Mouse (Mus musculus): Measurements from ENCODE around the gene Tomm34. TPM values are rescaled to one million over a fixed set of nuclear protein-coding genes. Genes with fewer than 3 reads are reported as not detected.

Gene Tomm34
- polyA plus RNA-seq, 1 experiment from 2014 or later = 55.8 TPM

- H3K4me3 ChIP-seq (ENCODE audit: low read depth, low read length) = no peak overlapping the region
- no peak overlapping the region for H3K27ac ChIP-seq (replicated peaks; ENCODE audit: low read depth, low read length)
- H3K27me3 ChIP-seq (replicated peaks; ENCODE audit: control insufficient read depth, insufficient read depth, low read length) = no peaks in the 10 kb centered on the region
- peaks cover 88% of the 10 kb centered on the region for H3K36me3 ChIP-seq (ENCODE audit: control insufficient read depth, insufficient read depth, low read length)
- H3K4me1 ChIP-seq (ENCODE audit: control insufficient read depth, insufficient read depth, low read length) = no peaks in the 10 kb centered on the region
- DNase-seq (ENCODE audit: low spot score) = no peak
- WGBS = 86% methylated on average over 16 of the region's 19 CpGs
- no peak overlapping the region for H3K4me2 ChIP-seq (ENCODE audit: low read depth, low read length)
- H3K9me3 ChIP-seq (ENCODE audit: control insufficient read depth, low read length) = no peaks in the 10 kb centered on the region
- no peak for ATAC-seq (ENCODE audit: low read depth)
- H3K9ac ChIP-seq (ENCODE audit: low read depth, low read length) = no peak overlapping the region
Measured at GRCm38 (mm10) chr2:164083609-164084341, 12.8 kb upstream of the Tomm34 start.

DNA sequence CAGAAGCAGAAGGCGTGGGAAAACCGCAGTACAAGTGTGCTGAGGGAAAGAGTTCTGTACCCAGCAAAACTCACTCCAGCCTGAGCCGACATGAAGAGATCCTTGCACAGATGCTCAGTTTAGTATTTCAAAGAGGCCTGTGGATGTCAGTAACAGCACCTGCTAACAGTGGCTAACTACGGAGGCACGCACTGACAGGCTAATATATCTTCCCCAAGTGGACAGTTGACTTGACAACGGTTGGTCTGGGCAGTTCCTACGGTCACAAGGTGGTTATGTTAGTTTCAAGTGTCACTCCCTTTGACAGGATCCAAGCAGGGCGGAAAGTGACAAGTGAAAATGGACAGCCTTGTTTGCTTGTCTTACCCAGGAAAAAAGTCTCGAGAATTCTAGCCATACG, 11.2 kb upstream of the Tomm34 start:
- no peak overlapping the region for H3K4me2 ChIP-seq (ENCODE audit: low read depth, low read length)
- H3K4me1 ChIP-seq (ENCODE audit: control insufficient read depth, insufficient read depth, low read length) = no peaks in the 10 kb centered on the region
- DNase-seq (ENCODE audit: low spot score) (no peak), ATAC-seq (ENCODE audit: low read depth) (no peak)
- WGBS = 85% methylated on average over 10 of the region's 10 CpGs
- no peaks in the 10 kb centered on the region for H3K9me3 ChIP-seq (ENCODE audit: control insufficient read depth, low read length)
- H3K36me3 ChIP-seq (ENCODE audit: control insufficient read depth, insufficient read depth, low read length) = peaks cover 72% of the 10 kb centered on the region
- H3K9ac ChIP-seq (ENCODE audit: low read depth, low read length) = no peak overlapping the region
- H3K27me3 ChIP-seq (replicated peaks; ENCODE audit: control insufficient read depth, insufficient read depth, low read length) = no peaks in the 10 kb centered on the region
- H3K4me3 ChIP-seq (ENCODE audit: low read depth, low read length) = no peak overlapping the region
- H3K27ac ChIP-seq (replicated peaks; ENCODE audit: low read depth, low read length) = no peak overlapping the region

GRCm38 (mm10) chr2:164081577-164081976, 10.6 kb upstream of the Tomm34 start:
- Histone ChIP-seq H3K9ac (ENCODE audit: low read depth, low read length) (no peak overlapping the region), H3K27me3 (replicated peaks; ENCODE audit: control insufficient read depth, insufficient read depth, low read length) (no peaks in the 10 kb centered on the region), H3K4me1 (ENCODE audit: control insufficient read depth, insufficient read depth, low read length) (no peaks in the 10 kb centered on the region), H3K4me3 (ENCODE audit: low read depth, low read length) (no peak overlapping the region), H3K27ac (replicated peaks; ENCODE audit: low read depth, low read length) (no peak overlapping the region), H3K4me2 (ENCODE audit: low read depth, low read length) (no peak overlapping the region), H3K9me3 (ENCODE audit: control insufficient read depth, low read length) (no peaks in the 10 kb centered on the region), H3K36me3 (ENCODE audit: control insufficient read depth, insufficient read depth, low read length) (peaks cover 67% of the 10 kb centered on the region)
- WGBS = 93% methylated on average over 10 of the region's 10 CpGs
- no peak for DNase-seq (ENCODE audit: low spot score)
- ATAC-seq (ENCODE audit: low read depth) = no peak

- WGBS = 93% methylated on average over 6 of the region's 6 CpGs
- Histone ChIP-seq H3K4me2 (ENCODE audit: low read depth, low read length) (no peak overlapping the region), H3K4me1 (ENCODE audit: control insufficient read depth, insufficient read depth, low read length) (peaks cover 10% of the 10 kb centered on the region), H3K36me3 (ENCODE audit: control insufficient read depth, insufficient read depth, low read length) (peaks cover 50% of the 10 kb centered on the region), H3K4me3 (ENCODE audit: low read depth, low read length) (no peak overlapping the region), H3K27me3 (replicated peaks; ENCODE audit: control insufficient read depth, insufficient read depth, low read length) (no peaks in the 10 kb centered on the region), H3K27ac (replicated peaks; ENCODE audit: low read depth, low read length) (no peak overlapping the region), H3K9me3 (ENCODE audit: control insufficient read depth, low read length) (no peaks in the 10 kb centered on the region), H3K9ac (ENCODE audit: low read depth, low read length) (no peak overlapping the region)
- ATAC-seq (ENCODE audit: low read depth) (no peak), DNase-seq (ENCODE audit: low spot score) (no peak)
Measured at GRCm38 (mm10) chr2:164079488-164079887, 8.5 kb upstream of the Tomm34 start.

GRCm38 (mm10) chr2:164077875-164078274, 6.9 kb upstream of the Tomm34 start:
- H3K27ac ChIP-seq (replicated peaks; ENCODE audit: low read depth, low read length) = no peak overlapping the region

GRCm38 (mm10) chr2:164076874-164077425, 6.0 kb upstream of the Tomm34 start:
- Histone ChIP-seq H3K4me1 (ENCODE audit: control insufficient read depth, insufficient read depth, low read length) (peaks cover 10% of the 10 kb centered on the region), H3K9me3 (ENCODE audit: control insufficient read depth, low read length) (no peaks in the 10 kb centered on the region), H3K4me3 (ENCODE audit: low read depth, low read length) (no peak overlapping the region), H3K27me3 (replicated peaks; ENCODE audit: control insufficient read depth, insufficient read depth, low read length) (no peaks in the 10 kb centered on the region), H3K36me3 (ENCODE audit: control insufficient read depth, insufficient read depth, low read length) (peaks cover 26% of the 10 kb centered on the region), H3K9ac (ENCODE audit: low read depth, low read length) (no peak overlapping the region), H3K27ac (replicated peaks; ENCODE audit: low read depth, low read length) (no peak overlapping the region), H3K4me2 (ENCODE audit: low read depth, low read length) (no peak overlapping the region)
- DNase-seq (ENCODE audit: low spot score) = no peak
- no peak for ATAC-seq (ENCODE audit: low read depth)
- WGBS = 88% methylated on average over 8 of the region's 8 CpGs

More at GRCm38 (mm10) chr2:164077875-164078274, 6.9 kb upstream of the Tomm34 start:
- Histone ChIP-seq H3K9me3 (ENCODE audit: control insufficient read depth, low read length) (no peaks in the 10 kb centered on the region), H3K9ac (ENCODE audit: low read depth, low read length) (no peak overlapping the region), H3K27me3 (replicated peaks; ENCODE audit: control insufficient read depth, insufficient read depth, low read length) (no peaks in the 10 kb centered on the region), H3K4me2 (ENCODE audit: low read depth, low read length) (no peak overlapping the region), H3K36me3 (ENCODE audit: control insufficient read depth, insufficient read depth, low read length) (peaks cover 35% of the 10 kb centered on the region), H3K4me3 (ENCODE audit: low read depth, low read length) (no peak overlapping the region), H3K4me1 (ENCODE audit: control insufficient read depth, insufficient read depth, low read length) (peaks cover 10% of the 10 kb centered on the region)
- ATAC-seq (ENCODE audit: low read depth) (no peak), DNase-seq (ENCODE audit: low spot score) (no peak)
- WGBS = 83% methylated on average over 5 of the region's 5 CpGs

- Histone ChIP-seq H3K4me1 (ENCODE audit: control insufficient read depth, insufficient read depth, low read length) (peaks cover 10% of the 10 kb centered on the region), H3K4me3 (ENCODE audit: low read depth, low read length) (peak overlapping the region; percentile 76), H3K4me2 (ENCODE audit: low read depth, low read length) (peak overlapping the region; percentile 87), H3K36me3 (ENCODE audit: control insufficient read depth, insufficient read depth, low read length) (peaks cover 7% of the 10 kb centered on the region), H3K27ac (replicated peaks; ENCODE audit: low read depth, low read length) (no peak overlapping the region), H3K27me3 (replicated peaks; ENCODE audit: control insufficient read depth, insufficient read depth, low read length) (no peaks in the 10 kb centered on the region), H3K9ac (ENCODE audit: low read depth, low read length) (peak overlapping the region; percentile 78), H3K9me3 (ENCODE audit: control insufficient read depth, low read length) (no peaks in the 10 kb centered on the region)
- ATAC-seq (ENCODE audit: low read depth) = no peak
- no peak for DNase-seq (ENCODE audit: low spot score)
- WGBS = 30% methylated on average over 5 of the region's 5 CpGs
Measured at GRCm38 (mm10) chr2:164075088-164075487, 4.1 kb upstream of the Tomm34 start.

DNA sequence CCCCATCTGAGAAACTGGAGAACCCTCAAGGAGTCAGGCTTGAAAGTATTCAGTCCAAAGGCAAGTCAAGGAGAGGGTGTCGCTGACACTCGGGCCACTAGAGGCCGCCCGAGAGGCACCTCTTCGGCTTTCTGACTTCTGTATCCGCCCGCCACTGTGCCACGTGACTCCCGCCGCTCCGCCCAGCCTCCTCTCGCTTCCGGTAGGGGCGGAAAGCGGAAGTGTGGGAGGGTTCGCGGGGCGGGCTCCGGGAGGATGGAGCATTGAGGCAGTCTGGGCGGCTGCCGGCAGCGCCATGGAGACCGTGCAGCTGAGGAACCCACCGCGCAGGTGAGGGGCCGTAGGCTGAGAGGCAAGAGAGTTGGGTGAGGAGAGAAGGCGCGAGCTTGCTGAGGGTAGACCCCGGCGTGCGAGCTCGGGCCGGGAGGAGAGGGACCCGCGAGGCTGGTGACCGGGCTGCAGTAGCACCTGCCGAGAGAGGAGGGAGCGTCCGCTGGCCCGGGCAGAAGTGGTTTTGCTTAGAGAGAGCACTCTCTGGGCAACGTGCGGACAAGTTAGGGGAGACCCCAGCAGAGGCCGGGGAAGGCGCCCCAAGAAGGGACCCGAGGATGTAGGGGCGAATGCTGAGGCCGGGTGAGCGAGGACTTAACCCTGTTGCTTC, 3.1 kb upstream of the Tomm34 start:
- Histone ChIP-seq H3K27me3 (replicated peaks; ENCODE audit: control insufficient read depth, insufficient read depth, low read length) (no peaks in the 10 kb centered on the region), H3K4me1 (ENCODE audit: control insufficient read depth, insufficient read depth, low read length) (peaks cover 21% of the 10 kb centered on the region), H3K9me3 (ENCODE audit: control insufficient read depth, low read length) (no peaks in the 10 kb centered on the region), H3K4me3 (ENCODE audit: low read depth, low read length) (peak overlapping the region; percentile 76), H3K9ac (ENCODE audit: low read depth, low read length) (peak overlapping the region; percentile 78), H3K36me3 (ENCODE audit: control insufficient read depth, insufficient read depth, low read length) (no peaks in the 10 kb centered on the region), H3K27ac (replicated peaks; ENCODE audit: low read depth, low read length) (0 out of 2 replicates have a peak overlapping the region, but pooled peaks have one; percentile 30), H3K4me2 (ENCODE audit: low read depth, low read length) (peak overlapping the region; percentile 87)
- WGBS = 1% methylated on average over 38 of the region's 48 CpGs
- ATAC-seq (ENCODE audit: low read depth) (peak; percentile 88), DNase-seq (ENCODE audit: low spot score) (peak; percentile 97)
